Mouse (Mus musculus): Measurements from ENCODE around the gene Cacybp. TPM values are rescaled to one million over a fixed set of nuclear protein-coding genes. Genes with fewer than 3 reads are reported as not detected.

Cacybp gene
- 9.9 TPM for polyA plus RNA-seq (2015; fragmentation: Illumina TruSeq; extraction: RNeasy Lipid Tissue Mini Kit (QIAGEN cat#74804); ENCODE audit: insufficient read depth, low read depth, low replicate concordance)

GRCm38 (mm10) chr1:160212703-160213669, at the start of gene Cacybp:
Cacybp (minus strand) TSS chr1:160212875.

DNA sequence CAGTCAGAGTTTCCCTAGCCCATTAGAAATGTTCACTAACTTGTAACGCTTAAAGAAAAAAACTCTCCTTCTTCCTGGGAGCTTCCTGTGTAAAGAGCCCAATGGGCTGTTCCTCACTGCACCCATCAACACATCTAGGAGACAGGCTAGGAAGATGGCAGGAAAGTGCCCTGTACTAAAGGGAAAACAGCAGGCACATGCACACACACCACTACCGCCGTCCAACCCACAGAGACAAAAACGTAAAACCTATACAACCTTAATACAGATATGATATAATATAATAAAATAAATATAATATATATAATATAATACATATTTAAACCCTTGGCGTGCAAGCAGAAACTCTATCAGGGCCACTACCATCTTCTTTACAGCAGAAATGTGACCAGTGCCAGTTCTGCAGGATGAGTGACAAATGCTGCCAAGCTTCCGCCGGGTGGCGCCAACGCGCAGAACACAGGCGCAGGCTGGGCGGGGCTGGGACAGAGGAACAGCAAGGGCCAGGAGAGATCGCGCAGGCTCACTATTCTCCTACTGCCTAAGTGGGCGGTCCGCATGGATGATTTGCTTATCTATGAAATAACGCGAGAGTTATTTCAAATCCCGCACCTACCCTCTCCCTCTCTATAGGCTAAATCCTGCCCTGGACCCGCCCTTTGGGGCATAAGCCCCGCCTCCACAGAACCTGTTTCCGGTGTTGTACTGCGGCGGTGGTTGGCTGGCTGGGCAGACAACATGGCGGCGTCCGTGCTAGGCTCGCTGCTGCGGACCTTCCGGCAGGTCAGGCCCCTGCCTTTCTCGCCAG, 17.9 kb downstream of the Cacybp start, which contains the start of gene Mrps14:
Mrps14 (plus strand) TSS at position 687 of the 808 bp plus-strand sequence.

GRCm38 (mm10) chr1:160153480-160153879, 59.2 kb downstream of the Cacybp start, which contains the start of gene Tnn:
Tnn (minus strand) TSS chr1:160153580.

Other genes starting within 250 kb of the Cacybp start
- gene 4930523C07Rik, start 168.5 kb downstream of the Cacybp start, polyA plus RNA-seq (2015; fragmentation: Illumina TruSeq; extraction: RNeasy Lipid Tissue Mini Kit (QIAGEN cat#74804); ENCODE audit: insufficient read depth, low read depth, low replicate concordance), result 2.4 TPM
- gene Tnn, start 59.3 kb downstream of the Cacybp start, polyA plus RNA-seq (2015; fragmentation: Illumina TruSeq; extraction: RNeasy Lipid Tissue Mini Kit (QIAGEN cat#74804); ENCODE audit: insufficient read depth, low read depth, low replicate concordance), result not detected
- 19.0 TPM for gene Mrps14, start 17.7 kb downstream of the Cacybp start, polyA plus RNA-seq (2015; fragmentation: Illumina TruSeq; extraction: RNeasy Lipid Tissue Mini Kit (QIAGEN cat#74804); ENCODE audit: insufficient read depth, low read depth, low replicate concordance)